19 mouse cellular contexts compared by ENCODE assay signal in genomic region chr10:83605637-83606183, GRCm38 (mm10). TPM values are rescaled to one million over a fixed set of nuclear protein-coding genes. Genes with fewer than 3 reads are reported as not detected.
DNase-seq lines count a peak whose midpoint lies in the region; ATAC-seq and TF ChIP-seq lines count a peak whose summit lies in the region.
"Had no signal": no experiment of that assay in that cellular context is flagged by ENCODE, and none has a peak within 500 bp of the region (broad histone marks: within the 10 kb centered on the region; RNA-seq: fewer than 3 reads in every experiment).

No protein-coding gene starts in this region.

- H3K4me2 ChIP-seq in heart, embryonic 12.5 days = no peak overlapping the region
- no peak overlapping the region for H3K4me2 ChIP-seq in hindbrain, postnatal 0 days (ENCODE audit: low read depth, low read length)
- H3K4me2 ChIP-seq in lung, postnatal 0 days (replicated peaks; ENCODE audit: low read depth, low read length) = no peak overlapping the region
- H3K4me2 ChIP-seq: embryonic facial prominence, embryonic 12.5 days; lung, embryonic 14.5 days had no signal

- peaks cover 71% of the 10 kb centered on the region for H3K36me3 ChIP-seq in heart, embryonic 12.5 days
- peaks cover 53% of the 10 kb centered on the region for H3K36me3 ChIP-seq in hindbrain, postnatal 0 days (ENCODE audit: insufficient read depth, low read length)
- peaks cover 19% of the 10 kb centered on the region; the same call in 1 of the 2 replicates for H3K36me3 ChIP-seq in lung, postnatal 0 days (ENCODE audit: insufficient read depth, low read length)

- no peak overlapping the region for H3K27ac ChIP-seq in heart, embryonic 12.5 days (ENCODE audit: poor library complexity, severe bottlenecking)
- no peak overlapping the region for H3K27ac ChIP-seq in hindbrain, postnatal 0 days
- H3K27ac ChIP-seq in lung, postnatal 0 days (ENCODE audit: low read length) = no peak overlapping the region
- H3K27ac ChIP-seq: embryonic facial prominence, embryonic 12.5 days had no signal

- no peaks in the 10 kb centered on the region for H3K9me3 ChIP-seq in heart, embryonic 12.5 days (replicated peaks)
- H3K9me3 ChIP-seq in hindbrain, postnatal 0 days (ENCODE audit: low read length) = no peaks in the 10 kb centered on the region
- H3K9me3 ChIP-seq in lung, postnatal 0 days (ENCODE audit: low read length) = no peaks in the 10 kb centered on the region
- H3K9me3 ChIP-seq: embryonic facial prominence, embryonic 12.5 days had no signal

- no peak for TF ChIP-seq POLR2A in brain, embryonic 14.5 days (IDR thresholded peaks at IDR 0.05; ENCODE audit: borderline replicate concordance, extremely low read depth, insufficient read depth, insufficient read length, poor library complexity, severe bottlenecking)

- TF ChIP-seq EP300 in lung, postnatal 0 days (IDR thresholded peaks at IDR 0.05) = no peak

- no peak for TF ChIP-seq CTCF in brain, embryonic 14.5 days (IDR thresholded peaks at IDR 0.05; ENCODE audit: borderline replicate concordance, extremely low read depth, insufficient read depth, insufficient read length)
- no peak for TF ChIP-seq CTCF in hindbrain, postnatal 0 days (IDR thresholded peaks at IDR 0.05; ENCODE audit: low read depth)
- no peak for TF ChIP-seq CTCF in lung, postnatal 0 days (IDR thresholded peaks at IDR 0.05)

- no peaks in the 10 kb centered on the region for H3K4me1 ChIP-seq in heart, embryonic 12.5 days (replicated peaks)
- no peaks in the 10 kb centered on the region for H3K4me1 ChIP-seq in hindbrain, postnatal 0 days (ENCODE audit: insufficient read depth, low read length)
- H3K4me1 ChIP-seq in lung, postnatal 0 days (ENCODE audit: insufficient read depth, low read depth, low read length) = no peaks in the 10 kb centered on the region
- H3K4me1 ChIP-seq: embryonic facial prominence, embryonic 12.5 days had no signal

- H3K9ac ChIP-seq in heart, embryonic 12.5 days = no peak overlapping the region
- H3K9ac ChIP-seq in hindbrain, postnatal 0 days (replicated peaks; ENCODE audit: low read length) = no peak overlapping the region
- no peak overlapping the region for H3K9ac ChIP-seq in lung, postnatal 0 days (replicated peaks; ENCODE audit: low read depth)
- H3K9ac ChIP-seq: embryonic facial prominence, embryonic 12.5 days; lung, embryonic 14.5 days had no signal

- WGBS in heart, embryonic 12.5 days = 77% methylated on average over 8 of the region's 8 CpGs
- WGBS in hindbrain, postnatal 0 days = 43% methylated on average over 8 of the region's 8 CpGs
- WGBS in lung, postnatal 0 days = 83% methylated on average over 8 of the region's 8 CpGs

- H3K27me3 ChIP-seq in heart, embryonic 12.5 days (replicated peaks) = no peaks in the 10 kb centered on the region
- H3K27me3 ChIP-seq in hindbrain, postnatal 0 days (ENCODE audit: insufficient read depth, low read length) = no peaks in the 10 kb centered on the region
- H3K27me3 ChIP-seq in lung, postnatal 0 days (replicated peaks; ENCODE audit: insufficient read depth, low read length) = no peaks in the 10 kb centered on the region
- H3K27me3 ChIP-seq: embryonic facial prominence, embryonic 12.5 days had no signal

- peak; percentile 55 for DNase-seq in heart, adult 11 months
- peak; percentile 37 for DNase-seq in brain, embryonic 14.5 days (ENCODE audit: low read depth)
- peak; percentile 7 for DNase-seq in embryo, embryonic 11.5 days (ENCODE audit: low read depth, low spot score)
- peak; percentile 25 for DNase-seq in hindbrain, postnatal 0 days (ENCODE audit: low spot score)
- no peak for DNase-seq in lung, postnatal 0 days (ENCODE audit: low spot score)
- no peak for DNase-seq in lung, postnatal 4 days
- no peak for DNase-seq in kidney, adult 9 months
- DNase-seq: adrenal gland, adult 2 months; cerebellum, adult 8-10 months; gastrocnemius, postnatal 10 days; heart, postnatal 36 days; kidney, postnatal 36 days; liver; lung, embryonic 14.5 days; right cerebral cortex, postnatal 14 days had no signal

- no peak for ATAC-seq in heart, embryonic 12.5 days (ENCODE audit: insufficient number of reproducible peaks, low FRiP score)
- ATAC-seq in hindbrain, postnatal 0 days = no peak
- no peak for ATAC-seq in lung, postnatal 0 days
- ATAC-seq: intestine, postnatal 0 days; midbrain, embryonic 16.5 days had no signal

- H3K4me3 ChIP-seq in heart, embryonic 12.5 days = no peak overlapping the region
- H3K4me3 ChIP-seq in hindbrain, postnatal 0 days (ENCODE audit: low read length) = no peak overlapping the region
- H3K4me3 ChIP-seq in lung, postnatal 0 days (ENCODE audit: low read depth, low read length) = no peak overlapping the region
- H3K4me3 ChIP-seq: embryonic facial prominence, embryonic 12.5 days had no signal

RNA-seq across cellular contexts. Expression of gene Appl2, which starts 42.8 kb away (rescaled TPM):
- polyA plus RNA-seq in heart, embryonic 12.5 days (2016; fragmentation: Nextera tagmentation; extraction: Ambion mirVana) = 29.8 and 35.9 TPM in 2 replicates
- polyA plus RNA-seq in brain, embryonic 14.5 days (2012; rRNA removed) = 16.1 and 36.8 TPM in 2 replicates
- total RNA-seq in hindbrain, postnatal 0 days (2014; rRNA removed) = 42.2 and 65.0 TPM in 2 replicates
- polyA plus RNA-seq in hindbrain, postnatal 0 days (2015; fragmentation: Nextera tagmentation; extraction: Ambion mirVana) = 45.2 and 48.6 TPM in 2 replicates
- 40.5 and 54.3 TPM in 2 replicates for polyA plus RNA-seq in lung, postnatal 0 days (2015; fragmentation: Nextera tagmentation; extraction: Ambion mirVana)

Comparison
In these comparisons a context has a peak if more than half of its experiments do, and no peak if none do; other contexts are left out.
1. DNase-seq: peak in heart, adult 11 months (single experiment), brain, embryonic 14.5 days (single experiment), embryo, embryonic 11.5 days (single experiment) and hindbrain, postnatal 0 days (single experiment); none in lung, postnatal 0 days (single experiment), lung, postnatal 4 days (0 of 2) and kidney, adult 9 months (single experiment).